Mouse (Mus musculus) megakaryocyte, embryonic 14.5 days (primary cell): ENCODE data around the gene Scube1. TPM values are rescaled to one million over a fixed set of nuclear protein-coding genes. Genes with fewer than 3 reads are reported as not detected.

Source experiments
- H3K27me3 ChIP-seq: replicated peaks from 2 replicates; pipeline ENCODE3; 2012; ENCODE audit warnings: inconsistent platforms
- H3K36me3 ChIP-seq: replicated peaks from 2 replicates; pipeline ENCODE3; 2012; ENCODE audit warnings: low read length, inconsistent platforms, mixed read lengths
- H3K4me1 ChIP-seq: 2 replicates; pipeline ENCODE4 v1.6.1; 2012; ENCODE audit warnings: inconsistent platforms
- H3K4me3 ChIP-seq: replicated peaks from 2 replicates; pipeline ENCODE3; 2012; ENCODE audit warnings: moderate library complexity, mild to moderate bottlenecking, inconsistent platforms
- H3K9me3 ChIP-seq: 2 replicates; pipeline ENCODE4 v1.6.1; 2012; ENCODE audit warnings: inconsistent platforms
- FLI1 ChIP-seq: IDR thresholded peaks from 2 replicates; pipeline ENCODE4 v1.6.1; 2012; ENCODE audit warnings: low read length, inconsistent platforms, mixed read lengths
- GATA1 ChIP-seq: IDR thresholded peaks from 3 replicates; pipeline ENCODE4 v1.6.1; 2012; ENCODE audit warnings: mixed read lengths, low read length, inconsistent platforms, borderline replicate concordance
- polyA plus RNA-seq: library from polyadenylated mRNA; stranded (reverse); fragments of >175 nt; gene quantifications from 2 replicates; pipeline ENCODE4 v1.2.3, GENCODE M21; 2012; ENCODE audit warnings: low replicate concordance; ENCODE audit not compliant: insufficient read depth

The Scube1 gene
- polyA plus RNA-seq, 1 experiment = not detected

DNA sequence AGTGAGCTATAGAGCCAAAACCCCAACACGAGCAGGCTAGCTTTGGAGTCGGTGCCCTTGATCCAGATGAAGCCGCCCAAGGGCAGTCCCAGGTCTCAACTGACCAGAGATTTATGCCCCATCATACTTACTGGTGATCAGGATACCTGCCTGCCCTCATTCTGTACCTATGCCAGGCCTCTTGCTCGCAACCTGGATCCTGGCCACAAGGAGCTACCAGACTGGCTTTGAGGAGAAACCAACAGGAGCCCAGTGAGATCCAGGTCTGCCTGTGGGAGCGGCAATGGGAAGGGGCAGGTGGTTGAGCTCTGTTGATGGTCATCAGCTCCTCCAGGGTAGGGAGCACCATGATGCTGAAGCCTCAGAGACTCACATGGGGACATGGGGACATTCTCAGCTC lies 12.5 kb downstream of the Scube1 start:
- no peak overlapping the region for H3K4me3 ChIP-seq
- no peaks in the 10 kb centered on the region for H3K9me3 ChIP-seq
- no peak for TF ChIP-seq GATA1
- no peak for TF ChIP-seq FLI1
- H3K36me3 ChIP-seq = no peaks in the 10 kb centered on the region
- H3K4me1 ChIP-seq = no peaks in the 10 kb centered on the region
- H3K27me3 ChIP-seq = peaks cover 18% of the 10 kb centered on the region

GRCm38 (mm10) chr15:83709889-83710774 lies 14.7 kb downstream of the Scube1 start:
- Histone ChIP-seq H3K4me3 (no peak overlapping the region), H3K9me3 (no peaks in the 10 kb centered on the region), H3K27me3 (peaks cover 25% of the 10 kb centered on the region), H3K4me1 (no peaks in the 10 kb centered on the region), H3K36me3 (no peaks in the 10 kb centered on the region)
- TF ChIP-seq GATA1 (no peak), FLI1 (no peak)

- TF ChIP-seq GATA1 (no peak), FLI1 (no peak)
- no peaks in the 10 kb centered on the region for H3K4me1 ChIP-seq
- H3K4me3 ChIP-seq = no peak overlapping the region
- H3K9me3 ChIP-seq = peaks cover 13% of the 10 kb centered on the region
- no peaks in the 10 kb centered on the region for H3K36me3 ChIP-seq
- H3K27me3 ChIP-seq = peaks cover 20% of the 10 kb centered on the region
These were observed 18.2 kb downstream of the Scube1 start for GRCm38 (mm10) chr15:83706528-83707199.

DNA sequence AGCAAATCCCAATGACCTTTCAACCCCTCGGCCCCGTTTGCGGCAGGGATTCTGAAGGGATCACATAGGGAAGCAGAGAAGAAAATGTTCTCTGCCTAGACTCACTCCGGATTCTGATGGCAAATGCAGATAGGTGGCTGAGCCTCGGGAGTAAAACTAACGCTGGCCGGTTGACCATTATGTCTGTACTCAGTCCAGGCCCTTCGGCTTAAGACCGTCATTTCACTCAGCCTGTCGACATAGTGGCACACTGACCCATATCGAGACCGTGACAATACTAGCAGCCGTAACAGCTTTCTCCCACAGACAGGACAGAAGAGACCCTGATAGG lies 24.3 kb downstream of the Scube1 start:
- Histone ChIP-seq H3K4me3 (no peak overlapping the region), H3K27me3 (peaks cover 17% of the 10 kb centered on the region), H3K36me3 (no peaks in the 10 kb centered on the region), H3K4me1 (no peaks in the 10 kb centered on the region), H3K9me3 (peaks cover 13% of the 10 kb centered on the region)
- TF ChIP-seq FLI1 = no peak
- TF ChIP-seq GATA1 = no peak

DNA sequence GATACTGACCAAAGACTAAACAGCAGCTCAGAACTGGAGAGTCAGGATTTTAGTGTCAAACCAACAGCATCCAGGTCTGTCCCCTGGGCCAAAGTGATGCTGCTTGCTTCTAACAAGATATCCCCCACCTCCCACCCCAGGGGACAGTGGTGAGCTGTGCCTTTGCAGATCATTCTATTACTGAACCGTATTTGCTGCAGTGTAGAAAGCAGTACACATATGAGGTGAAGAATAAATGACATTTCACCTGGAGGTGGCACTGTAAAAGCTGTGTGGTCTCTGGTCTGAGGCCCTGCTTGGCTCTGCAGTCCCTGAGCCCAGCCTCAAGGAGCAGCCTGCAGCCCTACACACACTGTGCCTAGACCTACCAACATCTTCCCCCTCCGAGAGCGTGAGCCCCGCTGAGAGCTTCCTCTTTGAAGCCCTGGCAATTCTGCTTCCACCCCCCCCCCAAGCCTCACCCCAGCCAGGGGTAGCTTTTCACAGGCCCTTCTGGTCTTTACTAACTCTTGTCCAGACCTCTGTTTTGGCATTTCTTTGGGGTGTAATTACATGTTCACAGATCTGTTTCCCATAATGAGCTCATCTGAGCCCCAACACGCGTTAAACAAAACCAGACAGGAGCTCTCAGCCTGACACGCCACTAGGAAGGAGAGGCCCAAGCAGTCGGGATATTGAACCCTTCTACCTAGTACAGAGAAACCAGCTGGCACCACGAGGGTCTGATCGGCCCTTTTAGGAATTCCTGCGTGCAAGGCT lies 24.8 kb downstream of the Scube1 start:
- H3K4me1 ChIP-seq = no peaks in the 10 kb centered on the region
- no peak overlapping the region for H3K4me3 ChIP-seq
- no peaks in the 10 kb centered on the region for H3K36me3 ChIP-seq
- H3K9me3 ChIP-seq = peaks cover 13% of the 10 kb centered on the region
- TF ChIP-seq FLI1 = no peak
- TF ChIP-seq GATA1 = no peak
- H3K27me3 ChIP-seq = peaks cover 18% of the 10 kb centered on the region

DNA sequence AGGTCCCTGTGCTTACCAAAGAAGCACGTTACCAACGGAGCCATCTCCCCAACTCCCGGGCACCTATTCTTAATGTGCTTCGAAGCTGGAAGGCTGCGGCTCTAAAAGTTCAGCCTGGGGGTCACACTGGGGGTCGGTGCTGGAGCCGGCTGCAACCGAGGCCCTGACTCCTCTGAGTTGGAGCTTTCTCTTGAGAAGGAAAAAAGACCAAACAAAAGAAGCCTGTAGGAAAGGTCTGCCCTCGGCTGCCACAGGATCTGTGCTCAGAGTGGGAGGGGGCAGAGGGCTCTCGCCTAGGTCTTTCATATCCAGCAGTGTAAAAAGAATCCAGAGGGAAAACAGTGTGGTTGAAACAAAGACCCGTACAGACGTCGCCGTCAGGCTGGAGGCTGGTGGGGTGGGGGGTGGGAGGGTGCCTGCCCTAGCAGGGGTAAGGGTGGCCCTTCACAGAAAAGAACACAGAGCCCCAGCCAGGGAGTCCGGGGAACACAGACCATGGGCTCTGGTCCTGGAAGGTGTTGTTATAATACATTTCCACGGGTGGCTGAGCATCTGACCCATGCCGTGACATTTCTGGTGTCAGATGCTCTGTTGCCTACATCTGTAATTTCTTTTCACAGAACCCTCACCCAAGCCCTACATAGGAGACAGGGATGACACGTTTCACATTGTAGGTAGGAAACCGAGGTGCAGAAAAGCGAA lies 25.5 kb downstream of the Scube1 start:
- H3K4me1 ChIP-seq = no peaks in the 10 kb centered on the region
- no peaks in the 10 kb centered on the region for H3K36me3 ChIP-seq
- TF ChIP-seq FLI1 (no peak), GATA1 (no peak)
- no peak overlapping the region for H3K4me3 ChIP-seq
- peaks cover 15% of the 10 kb centered on the region for H3K9me3 ChIP-seq
- peaks cover 18% of the 10 kb centered on the region for H3K27me3 ChIP-seq

DNA sequence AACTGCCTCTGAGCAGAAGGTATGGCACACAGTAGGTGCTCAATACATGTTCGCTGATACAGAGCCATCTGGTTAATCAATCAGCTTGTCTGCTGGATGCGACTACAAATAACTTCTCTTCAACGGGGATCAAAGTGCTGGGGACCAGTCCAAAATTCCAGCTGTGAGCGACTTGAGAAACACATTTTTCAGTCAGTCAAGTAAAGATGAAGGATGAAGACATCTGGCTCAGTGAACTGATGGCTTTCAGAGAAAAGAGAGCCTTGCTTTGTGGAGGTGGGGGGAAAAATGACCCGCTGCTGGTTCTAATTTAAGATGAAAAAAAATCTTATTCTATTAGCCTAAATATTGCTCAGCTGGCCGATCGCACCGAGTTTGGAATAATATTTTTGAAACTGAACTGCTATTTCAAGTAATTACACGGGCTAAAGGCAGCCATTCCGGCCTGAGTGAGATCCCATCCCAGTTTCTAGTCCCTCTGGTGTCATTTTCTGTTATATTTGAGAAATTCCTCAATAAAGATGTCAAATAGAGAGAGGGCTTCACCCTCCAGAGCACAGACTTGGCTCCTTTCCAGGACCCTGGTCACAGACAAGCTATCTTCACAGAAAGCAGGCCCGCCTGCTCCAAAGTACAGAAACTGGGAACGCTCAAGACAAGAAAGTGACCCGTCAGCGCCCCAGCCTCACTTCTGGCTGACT lies 28.0 kb downstream of the Scube1 start:
- TF ChIP-seq FLI1 = no peak
- no peak for TF ChIP-seq GATA1
- Histone ChIP-seq H3K27me3 (peaks cover 18% of the 10 kb centered on the region), H3K4me1 (no peaks in the 10 kb centered on the region), H3K4me3 (no peak overlapping the region), H3K36me3 (no peaks in the 10 kb centered on the region), H3K9me3 (peaks cover 8% of the 10 kb centered on the region)

- Histone ChIP-seq H3K4me3 (no peak overlapping the region), H3K36me3 (no peaks in the 10 kb centered on the region), H3K27me3 (peaks cover 18% of the 10 kb centered on the region), H3K4me1 (no peaks in the 10 kb centered on the region), H3K9me3 (peaks cover 8% of the 10 kb centered on the region)
- TF ChIP-seq GATA1 (no peak), FLI1 (no peak)
These were observed 29.7 kb downstream of the Scube1 start for GRCm38 (mm10) chr15:83695159-83695558.

DNA sequence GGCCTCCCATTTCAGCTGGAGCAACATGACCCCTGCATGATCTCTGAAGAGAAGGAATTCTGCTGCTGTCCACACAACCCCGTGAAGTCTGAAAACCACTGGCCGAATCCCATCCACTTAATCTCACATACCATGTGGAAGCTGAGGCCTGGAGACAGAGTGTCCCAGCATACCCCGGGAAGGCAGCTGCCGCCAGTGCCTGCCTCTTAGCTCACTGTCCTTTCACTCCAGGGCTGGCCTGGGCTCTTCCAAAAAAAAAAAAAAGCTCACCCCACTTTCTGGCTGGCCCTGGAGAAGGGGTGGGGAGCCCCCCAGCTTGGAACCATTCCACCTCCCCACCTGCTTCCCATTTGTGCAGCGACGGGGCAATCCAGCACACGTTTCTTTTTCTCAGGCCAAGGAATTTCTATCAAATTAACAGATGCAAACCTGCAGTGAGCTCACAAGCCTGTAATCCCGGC lies 32.9 kb downstream of the Scube1 start:
- no peak for TF ChIP-seq FLI1

More for the DNA sequence above, 32.9 kb downstream of the Scube1 start:
- Histone ChIP-seq H3K4me1 (no peaks in the 10 kb centered on the region), H3K9me3 (peaks cover 17% of the 10 kb centered on the region), H3K27me3 (peaks cover 20% of the 10 kb centered on the region), H3K4me3 (no peak overlapping the region), H3K36me3 (no peaks in the 10 kb centered on the region)
